Mouse (Mus musculus) neural tube, embryonic 11.5 days (tissue): ENCODE results near the gene Tex19.1. TPM values are rescaled to one million over a fixed set of nuclear protein-coding genes. Genes with fewer than 3 reads are reported as not detected.

ENCODE experiments used
- ATAC-seq: fragments of 200-750 bp; cut with Nextera tagmentation; 2 replicates; pipeline ENCODE4 v1.8.0; 2017; ENCODE audit warnings: moderate number of reproducible peaks, mild to moderate bottlenecking, moderate TSS enrichment, moderate library complexity; ENCODE audit not compliant: insufficient read depth, low FRiP score, low TSS enrichment
- DNase-seq: peaks from one replicate; pipeline ENCODE4 v3.0.0-alpha.2; 2015; ENCODE audit warnings: low spot score
- H3K27ac ChIP-seq: fragments of 300-500 bp; sonication (generic); 2 replicates; pipeline ENCODE4 v1.5.1; 2014; ENCODE audit warnings: low read depth, mild to moderate bottlenecking, low read length
- H3K27me3 ChIP-seq: fragments of 300-500 bp; sonication (generic); 2 replicates; pipeline ENCODE4 v1.6.1; 2014; ENCODE audit warnings: mild to moderate bottlenecking, low read length, mixed read lengths; ENCODE audit not compliant: control insufficient read depth, insufficient read depth
- H3K36me3 ChIP-seq: fragments of 300-500 bp; sonication (generic); 2 replicates; pipeline ENCODE4 v1.6.1; 2014; ENCODE audit warnings: mild to moderate bottlenecking, low read length, moderate library complexity, mixed read lengths; ENCODE audit not compliant: control insufficient read depth, insufficient read depth
- H3K4me1 ChIP-seq: fragments of 300-500 bp; sonication (generic); 2 replicates; pipeline ENCODE4 v1.6.1; 2014; ENCODE audit warnings: low read length, mixed read lengths; ENCODE audit not compliant: control insufficient read depth, insufficient read depth
- H3K4me2 ChIP-seq: fragments of 300-500 bp; sonication (generic); 2 replicates; pipeline ENCODE4 v1.6.1; 2014; ENCODE audit warnings: low read depth, mild to moderate bottlenecking, moderate library complexity
- H3K4me3 ChIP-seq: fragments of 300-500 bp; sonication (generic); 2 replicates; pipeline ENCODE4 v1.5.1; 2014; ENCODE audit warnings: low read depth, low read length
- H3K9ac ChIP-seq: fragments of 300-500 bp; sonication (generic); 2 replicates; pipeline ENCODE4 v1.6.1; 2014; ENCODE audit warnings: mild to moderate bottlenecking, low read length
- H3K9me3 ChIP-seq: fragments of 300-500 bp; sonication (generic); 2 replicates; pipeline ENCODE4 v1.6.1; 2016; ENCODE audit warnings: low read length; ENCODE audit not compliant: control insufficient read depth
- WGBS: fragments of 180-500 bp; shearing (Covaris S2); extraction: QIAGEN DNeasy Blood & Tissue Kit; methylation state at CpG from one replicate; pipeline ENCODE4 v1.1.7; 2014; 5-methylcytosine and 5-hydroxymethylcytosine counted together
- polyA plus RNA-seq: library from polyadenylated mRNA; unstranded; fragments of >200 nt; fragmentation: Nextera tagmentation; extraction: Ambion mirVana; gene quantifications from 2 replicates; pipeline ENCODE4 v1.2.1, GENCODE M21; 2014

The Tex19.1 gene
- polyA plus RNA-seq, 1 experiment from 2014 or later: not detected

- no peak within 1 kb of the TSS for H3K27ac ChIP-seq
- DNase-seq: no peak
- peaks cover 27% of the 10 kb centered on the region for H3K27me3 ChIP-seq
- peaks cover 6% of the 10 kb centered on the region; the same call in 1 of the 2 replicates for H3K4me1 ChIP-seq
- H3K9ac ChIP-seq: no peak within 1 kb of the TSS
- ATAC-seq: no peak
- H3K4me3 ChIP-seq: no peak within 1 kb of the TSS
- H3K9me3 ChIP-seq: no peaks in the 10 kb centered on the region
- H3K36me3 ChIP-seq: no peaks in the 10 kb centered on the region
- 93% methylated on average over 5 of the region's 5 CpGs for WGBS
- H3K4me2 ChIP-seq: no peak within 1 kb of the TSS
Observed at GRCm38 (mm10) chr11:121159971-121160370, 14.0 kb downstream of the Tex19.1 start, which contains the start of gene Uts2r. Gene Uts2r, plus strand, starts transcription at chr11:121160271.

DNA sequence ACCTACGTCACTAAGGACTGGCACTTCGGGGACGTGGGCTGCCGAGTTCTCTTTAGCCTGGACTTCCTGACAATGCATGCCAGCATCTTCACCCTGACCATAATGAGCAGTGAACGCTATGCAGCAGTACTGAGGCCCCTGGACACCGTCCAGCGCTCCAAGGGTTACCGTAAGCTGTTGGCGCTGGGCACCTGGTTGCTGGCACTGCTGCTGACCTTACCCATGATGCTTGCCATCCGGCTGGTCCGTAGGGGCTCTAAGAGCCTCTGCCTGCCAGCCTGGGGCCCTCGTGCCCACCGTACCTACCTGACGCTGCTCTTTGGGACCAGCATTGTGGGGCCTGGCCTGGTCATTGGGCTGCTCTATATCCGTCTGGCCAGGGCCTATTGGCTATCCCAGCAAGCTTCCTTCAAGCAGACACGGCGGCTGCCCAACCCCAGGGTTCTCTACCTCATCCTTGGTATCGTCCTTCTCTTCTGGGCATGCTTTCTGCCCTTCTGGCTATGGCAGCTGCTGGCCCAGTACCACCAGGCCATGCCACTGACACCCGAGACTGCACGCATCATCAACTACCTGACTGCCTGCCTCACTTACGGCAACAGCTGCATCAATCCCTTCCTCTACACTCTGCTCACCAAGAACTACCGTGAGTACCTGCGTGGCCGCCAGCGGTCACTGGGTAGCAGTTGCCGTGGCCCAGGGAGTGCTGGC is 14.8 kb downstream of the Tex19.1 start:
- no peak overlapping the region for H3K27ac ChIP-seq
- 91% methylated on average over 26 of the region's 26 CpGs for WGBS
- DNase-seq: no peak
- H3K4me2 ChIP-seq: no peak overlapping the region
- peaks cover 20% of the 10 kb centered on the region for H3K27me3 ChIP-seq
- no peak overlapping the region for H3K9ac ChIP-seq
- peaks cover 6% of the 10 kb centered on the region; the same call in 1 of the 2 replicates for H3K4me1 ChIP-seq
- no peaks in the 10 kb centered on the region for H3K36me3 ChIP-seq
- no peak for ATAC-seq
- H3K9me3 ChIP-seq: no peaks in the 10 kb centered on the region
- H3K4me3 ChIP-seq: no peak overlapping the region

DNA sequence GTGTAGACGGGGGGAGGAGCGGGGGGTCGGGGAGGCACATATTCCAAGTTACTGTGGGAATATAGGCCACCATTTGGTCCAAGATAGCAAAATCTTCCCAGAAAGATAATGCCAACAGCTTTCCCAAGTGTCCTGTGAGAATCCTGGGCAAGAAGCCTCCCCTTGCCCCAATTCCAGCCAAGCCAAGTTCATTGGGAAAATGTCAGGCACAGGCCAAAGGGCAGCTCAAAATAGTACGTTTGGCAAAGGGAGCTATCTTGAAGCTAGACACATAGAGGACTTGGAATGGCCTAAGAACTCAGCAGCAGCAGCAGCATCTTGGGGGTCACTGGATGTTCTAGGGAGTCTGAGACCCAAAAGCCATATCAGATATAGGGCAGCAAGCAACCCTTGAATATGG is 17.8 kb downstream of the Tex19.1 start:
- WGBS: 84% methylated on average over 4 of the region's 4 CpGs
- Histone ChIP-seq H3K4me2 (no peak overlapping the region), H3K4me3 (no peak overlapping the region), H3K27me3 (no peaks in the 10 kb centered on the region), H3K9me3 (no peaks in the 10 kb centered on the region), H3K36me3 (no peaks in the 10 kb centered on the region), H3K9ac (no peak overlapping the region), H3K27ac (no peak overlapping the region), H3K4me1 (no peaks in the 10 kb centered on the region)
- ATAC-seq (no peak), DNase-seq (no peak)

GRCm38 (mm10) chr11:121173203-121173602 is 27.3 kb downstream of the Tex19.1 start:
- no peaks in the 10 kb centered on the region for H3K36me3 ChIP-seq
- H3K9me3 ChIP-seq: no peaks in the 10 kb centered on the region
- 84% methylated on average over 5 of the region's 5 CpGs for WGBS
- H3K4me2 ChIP-seq: no peak overlapping the region
- H3K9ac ChIP-seq: no peak overlapping the region
- no peak for DNase-seq
- no peak overlapping the region for H3K4me3 ChIP-seq
- ATAC-seq: no peak
- no peaks in the 10 kb centered on the region for H3K27me3 ChIP-seq
- H3K27ac ChIP-seq: no peak overlapping the region
- H3K4me1 ChIP-seq: 0 out of 2 replicates have a peak, but pooled peaks cover 4% of the 10 kb centered on the region

- DNase-seq: no peak
- no peak overlapping the region for H3K4me2 ChIP-seq
- no peak overlapping the region for H3K4me3 ChIP-seq
- H3K27ac ChIP-seq: no peak overlapping the region
- H3K9ac ChIP-seq: no peak overlapping the region; the same call in 1 of the 2 replicates
- WGBS: 47% methylated on average over 3 of the region's 3 CpGs
- ATAC-seq: no peak
- no peaks in the 10 kb centered on the region for H3K36me3 ChIP-seq
- no peaks in the 10 kb centered on the region for H3K9me3 ChIP-seq
- no peaks in the 10 kb centered on the region for H3K27me3 ChIP-seq
- 0 out of 2 replicates have a peak, but pooled peaks cover 4% of the 10 kb centered on the region for H3K4me1 ChIP-seq
Observed at GRCm38 (mm10) chr11:121174234-121174633, 28.3 kb downstream of the Tex19.1 start.

DNA sequence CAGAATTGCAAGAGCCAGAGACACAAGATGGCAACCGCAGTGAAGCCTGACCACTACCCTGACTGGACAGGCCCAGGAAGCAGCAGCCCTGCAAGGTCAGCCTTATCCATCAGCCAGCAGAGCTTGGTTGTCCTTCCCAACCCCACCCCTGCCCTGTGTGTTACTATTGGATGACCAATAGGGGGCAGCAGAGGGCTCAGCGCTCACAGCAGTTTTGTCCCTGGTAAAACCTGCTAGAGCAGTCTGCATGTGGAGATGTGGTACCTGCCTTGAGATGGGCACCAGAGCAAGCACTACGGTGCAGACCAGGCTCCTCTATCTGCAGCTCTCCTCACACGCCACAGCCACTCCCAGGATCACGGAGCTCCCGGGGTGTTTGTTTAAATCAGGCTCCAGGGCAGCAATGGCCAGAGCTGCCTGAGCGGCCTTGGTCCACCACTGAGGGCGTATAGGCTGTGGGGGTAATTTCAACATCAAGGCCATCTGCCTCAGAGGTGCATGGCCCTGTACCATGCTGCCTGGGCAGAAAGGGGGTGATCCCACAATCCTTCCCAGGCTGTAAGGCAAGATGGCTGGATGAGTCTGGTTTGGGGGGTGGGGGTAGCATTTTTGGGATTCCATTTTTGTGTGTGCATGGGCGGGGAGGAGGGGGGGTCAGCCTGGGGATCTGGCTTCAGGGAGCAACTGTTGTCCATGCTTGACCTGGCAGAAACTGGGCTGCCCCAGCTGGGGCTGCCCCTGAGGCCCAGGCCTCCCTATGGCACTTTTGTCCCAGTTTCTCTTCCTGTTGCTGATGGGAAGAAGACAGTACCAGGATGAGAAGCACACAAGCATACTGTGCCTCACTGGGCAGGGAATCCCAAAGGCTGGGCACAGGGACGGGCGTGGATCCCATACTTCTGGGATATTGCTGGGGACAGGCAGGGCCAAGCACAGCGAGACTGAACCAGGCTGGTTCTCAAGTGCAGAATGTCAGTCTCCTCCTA is 30.6 kb downstream of the Tex19.1 start:
- Histone ChIP-seq H3K27me3 (no peaks in the 10 kb centered on the region), H3K36me3 (no peaks in the 10 kb centered on the region), H3K27ac (no peak overlapping the region), H3K9me3 (no peaks in the 10 kb centered on the region), H3K4me3 (no peak overlapping the region), H3K9ac (no peak overlapping the region), H3K4me2 (no peak overlapping the region), H3K4me1 (0 out of 2 replicates have a peak, but pooled peaks cover 4% of the 10 kb centered on the region)
- peak; percentile 56 for DNase-seq
- ATAC-seq: no peak; the same call in 1 of the 2 replicates
- 54% methylated on average over 12 of the region's 12 CpGs for WGBS

GRCm38 (mm10) chr11:121189681-121190080 is 43.7 kb downstream of the Tex19.1 start:
- no peak for DNase-seq
- no peak for ATAC-seq
- Histone ChIP-seq H3K9ac (no peak overlapping the region), H3K36me3 (no peaks in the 10 kb centered on the region), H3K9me3 (no peaks in the 10 kb centered on the region), H3K27ac (no peak overlapping the region), H3K27me3 (no peaks in the 10 kb centered on the region), H3K4me1 (no peaks in the 10 kb centered on the region), H3K4me2 (no peak overlapping the region), H3K4me3 (no peak overlapping the region)
- 90% methylated on average over 3 of the region's 3 CpGs for WGBS

GRCm38 (mm10) chr11:121192742-121193141 is 46.8 kb downstream of the Tex19.1 start:
- Histone ChIP-seq H3K4me2 (no peak overlapping the region), H3K36me3 (no peaks in the 10 kb centered on the region), H3K27me3 (no peaks in the 10 kb centered on the region), H3K4me3 (no peak overlapping the region), H3K27ac (no peak overlapping the region), H3K9ac (no peak overlapping the region), H3K4me1 (no peaks in the 10 kb centered on the region), H3K9me3 (no peaks in the 10 kb centered on the region)
- DNase-seq: no peak
- ATAC-seq: no peak
- 75% methylated on average over 2 of the region's 2 CpGs for WGBS
